In genomic region chr9:35533266-35533665, GRCm38 (mm10) we compare ENCODE assay signal across 27 mouse cellular contexts. TPM values are rescaled to one million over a fixed set of nuclear protein-coding genes. Genes with fewer than 3 reads are reported as not detected.
DNase-seq lines count a peak whose midpoint lies in the region; ATAC-seq and TF ChIP-seq lines count a peak whose summit lies in the region.
"Had no signal": no experiment of that assay in that cellular context is flagged by ENCODE, and none has a peak within 500 bp of the region (broad histone marks: within the 10 kb centered on the region; RNA-seq: fewer than 3 reads in every experiment).

No protein-coding gene starts in this region.

- no peaks in the 10 kb centered on the region for H3K27me3 ChIP-seq in kidney, adult 2 months (replicated peaks; ENCODE audit: control insufficient read depth, insufficient read depth, low read length)
- no peaks in the 10 kb centered on the region for H3K27me3 ChIP-seq in limb, embryonic 12.5 days
- H3K27me3 ChIP-seq: embryonic facial prominence, embryonic 15.5 days; heart, embryonic 13.5 days; midbrain, embryonic 13.5 days; stomach, embryonic 15.5 days had no signal

- WGBS in kidney, adult 2 months: 50% methylated on average over 9 of the region's 9 CpGs
- 17% methylated on average over 9 of the region's 9 CpGs for WGBS in limb, embryonic 12.5 days

- TF ChIP-seq CTCF in kidney, adult 2 months (conservative IDR thresholded peaks at IDR 0.05; ENCODE audit: insufficient read depth, insufficient read length, low read depth, low read length): no peak

- DNase-seq in kidney, postnatal 14 days: peak; percentile 11
- DNase-seq in kidney, adult 2 months: no peak
- DNase-seq in NIH3T3 (ENCODE audit: low read depth) (peak; percentile 65), adipocyte (ENCODE audit: low spot score) (peak; percentile 45)
- DNase-seq in left cerebral cortex, adult 11 months (ENCODE audit: low spot score): no peak
- no peak for DNase-seq in right cerebral cortex, adult 18-20 months
- DNase-seq: adrenal gland, postnatal 14 days; cerebellum, adult 8-10 months; cerebellum, postnatal 36 days; embryo, embryonic 11 days; forebrain, postnatal 0 days; gastrocnemius, adult 2 months; kidney, adult 11 months; liver, postnatal 0 days; lung, postnatal 10 days; retina, postnatal 1 day had no signal

- no peak overlapping the region for H3K27ac ChIP-seq in kidney, adult 2 months (ENCODE audit: insufficient read depth, low read depth, low read length)
- H3K27ac ChIP-seq in limb, embryonic 12.5 days: peak overlapping the region; percentile 50; the same call in 1 of the 2 replicates
- H3K27ac ChIP-seq: embryonic facial prominence, embryonic 15.5 days; gastrocnemius, adult 2 months; heart, embryonic 13.5 days; hindbrain, embryonic 12.5 days; midbrain, embryonic 13.5 days; stomach, embryonic 15.5 days had no signal

- H3K36me3 ChIP-seq in kidney, adult 2 months (ENCODE audit: control insufficient read depth, insufficient read depth, low read length): no peaks in the 10 kb centered on the region
- no peaks in the 10 kb centered on the region for H3K36me3 ChIP-seq in limb, embryonic 12.5 days
- H3K36me3 ChIP-seq: embryonic facial prominence, embryonic 15.5 days; heart, embryonic 13.5 days; hindbrain, embryonic 12.5 days; midbrain, embryonic 13.5 days; stomach, embryonic 15.5 days had no signal

- H3K9ac ChIP-seq in limb, embryonic 12.5 days (replicated peaks): no peak overlapping the region
- H3K9ac ChIP-seq: embryonic facial prominence, embryonic 15.5 days; forebrain, postnatal 0 days; heart, embryonic 13.5 days; hindbrain, embryonic 12.5 days; liver, postnatal 0 days; midbrain, embryonic 13.5 days; stomach, embryonic 15.5 days had no signal

- no peak overlapping the region for H3K4me3 ChIP-seq in kidney, adult 2 months (ENCODE audit: insufficient read depth, low read depth, low read length)
- no peak overlapping the region for H3K4me3 ChIP-seq in limb, embryonic 12.5 days (replicated peaks)
- H3K4me3 ChIP-seq: embryonic facial prominence, embryonic 15.5 days; gastrocnemius, adult 2 months; heart, embryonic 13.5 days; hindbrain, embryonic 12.5 days; megakaryocyte, embryonic 14.5 days; midbrain, embryonic 13.5 days; stomach, embryonic 15.5 days had no signal

- ATAC-seq in limb, embryonic 12.5 days (ENCODE audit: insufficient number of reproducible peaks, insufficient read depth, low FRiP score, low TSS enrichment, low read depth): no peak
- ATAC-seq: forebrain, postnatal 0 days; liver, postnatal 0 days; midbrain, embryonic 13.5 days had no signal

- H3K4me1 ChIP-seq in kidney, adult 2 months (ENCODE audit: control insufficient read depth, insufficient read depth, low read length): no peaks in the 10 kb centered on the region
- H3K4me1 ChIP-seq in limb, embryonic 12.5 days (replicated peaks): peaks cover 65% of the 10 kb centered on the region
- H3K4me1 ChIP-seq: midbrain, embryonic 13.5 days had no signal

- TF ChIP-seq POLR2A in kidney, adult 2 months (IDR thresholded peaks at IDR 0.05; ENCODE audit: low read depth, low read length): no peak

- no peak overlapping the region for H3K4me2 ChIP-seq in limb, embryonic 12.5 days
- H3K4me2 ChIP-seq: embryonic facial prominence, embryonic 15.5 days; heart, embryonic 13.5 days; hindbrain, embryonic 12.5 days; liver, embryonic 11.5 days; midbrain, embryonic 13.5 days; stomach, embryonic 15.5 days had no signal

- no peaks in the 10 kb centered on the region for H3K9me3 ChIP-seq in limb, embryonic 12.5 days
- H3K9me3 ChIP-seq: embryonic facial prominence, embryonic 15.5 days; heart, embryonic 13.5 days; hindbrain, embryonic 12.5 days; megakaryocyte, embryonic 14.5 days; midbrain, embryonic 13.5 days; stomach, embryonic 15.5 days had no signal

RNA-seq across cellular contexts. Expression of gene Gm1113, which starts 15.2 kb away (rescaled TPM):
- polyA plus RNA-seq in kidney, adult 2 months (2012; rRNA removed): not detected in 2 replicates
- polyA plus RNA-seq in limb, embryonic 12.5 days (2016; fragmentation: Nextera tagmentation; extraction: Ambion mirVana): not detected in 2 replicates
- polyA plus RNA-seq: brain, embryonic 14.5 days; embryonic facial prominence, embryonic 15.5 days; forebrain, postnatal 0 days; heart, embryonic 13.5 days; hindbrain, embryonic 12.5 days; kidney, embryonic 16.5 days; liver, embryonic 11.5 days; liver, postnatal 0 days; midbrain, embryonic 13.5 days; stomach, embryonic 15.5 days; urinary bladder, adult 2 months had no signal

RNA-seq across cellular contexts. Expression of gene Ddx25, which starts 25.1 kb away (rescaled TPM):
- polyA plus RNA-seq in kidney, adult 2 months (2012; rRNA removed): 0.03 and 0.05 TPM in 2 replicates
- polyA plus RNA-seq in limb, embryonic 12.5 days (2016; fragmentation: Nextera tagmentation; extraction: Ambion mirVana): 4.4 and 5.1 TPM in 2 replicates
- polyA plus RNA-seq: urinary bladder, adult 2 months had no signal

RNA-seq across cellular contexts. Expression of gene Pus3, which starts 25.1 kb away (rescaled TPM):
- polyA plus RNA-seq in kidney, adult 2 months (2012; rRNA removed): 2.1 and 2.8 TPM in 2 replicates
- 19.3 and 19.4 TPM in 2 replicates for polyA plus RNA-seq in limb, embryonic 12.5 days (2016; fragmentation: Nextera tagmentation; extraction: Ambion mirVana)

RNA-seq across cellular contexts. Expression of gene Pate2, which starts 36.8 kb away (rescaled TPM):
- 0.05 TPM in 1 of 2 replicates, not detected in the other for polyA plus RNA-seq in kidney, adult 2 months (2012; rRNA removed)
- 1.3 and 1.5 TPM in 2 replicates for polyA plus RNA-seq in limb, embryonic 12.5 days (2016; fragmentation: Nextera tagmentation; extraction: Ambion mirVana)

RNA-seq across cellular contexts. Expression of gene Hyls1, which starts 36.9 kb away (rescaled TPM):
- polyA plus RNA-seq in kidney, adult 2 months (2012; rRNA removed): 0.81 and 0.87 TPM in 2 replicates
- 23.2 TPM in 2 replicates for polyA plus RNA-seq in limb, embryonic 12.5 days (2016; fragmentation: Nextera tagmentation; extraction: Ambion mirVana)

Comparison
In these comparisons a context has a peak if more than half of its experiments do, and no peak if none do; other contexts are left out.
1. DNase-seq: peak in kidney, postnatal 14 days (single experiment), NIH3T3 (single experiment) and adipocyte (single experiment); none in kidney, adult 2 months (single experiment), left cerebral cortex, adult 11 months (single experiment) and right cerebral cortex, adult 18-20 months (single experiment).